Mouse (Mus musculus) heart, embryonic 12.5 days (tissue): ENCODE results near the gene Gm20388. TPM values are rescaled to one million over a fixed set of nuclear protein-coding genes. Genes with fewer than 3 reads are reported as not detected.
A peak's percentile ranks its signal among the peaks of the same experiment; 100 is the strongest.

ENCODE experiments used
- ATAC-seq: fragments of 200-750 bp; cut with Nextera tagmentation; 2 replicates; pipeline ENCODE4 v1.8.0; 2017; ENCODE audit warnings: moderate TSS enrichment, moderate library complexity; ENCODE audit not compliant: insufficient number of reproducible peaks, low FRiP score
- H3K27ac ChIP-seq: fragments of 300-500 bp; sonication (generic); 2 replicates; pipeline ENCODE4 v1.5.1; 2016; ENCODE audit warnings: mild to moderate bottlenecking, moderate library complexity; ENCODE audit not compliant: poor library complexity, severe bottlenecking
- H3K27me3 ChIP-seq: fragments of 300-500 bp; sonication (generic); replicated peaks from 2 replicates; pipeline ENCODE4 v1.6.1; 2016; ENCODE audit warnings: mild to moderate bottlenecking, moderate library complexity
- H3K36me3 ChIP-seq: fragments of 300-500 bp; sonication (generic); 2 replicates; pipeline ENCODE4 v1.6.1; 2016; ENCODE audit warnings: mild to moderate bottlenecking, moderate library complexity
- H3K4me1 ChIP-seq: fragments of 300-500 bp; sonication (generic); replicated peaks from 2 replicates; pipeline ENCODE4 v1.6.1; 2016; ENCODE audit warnings: mild to moderate bottlenecking
- H3K4me2 ChIP-seq: fragments of 300-500 bp; sonication (generic); 2 replicates; pipeline ENCODE4 v1.6.1; 2016; ENCODE audit warnings: mild to moderate bottlenecking, moderate library complexity
- H3K4me3 ChIP-seq: fragments of 300-500 bp; sonication (generic); 2 replicates; pipeline ENCODE4 v1.5.1; 2016; ENCODE audit warnings: mild to moderate bottlenecking
- H3K9ac ChIP-seq: fragments of 300-500 bp; sonication (generic); 2 replicates; pipeline ENCODE4 v1.6.1; 2016; ENCODE audit warnings: mild to moderate bottlenecking, moderate library complexity
- H3K9me3 ChIP-seq: fragments of 300-500 bp; sonication (generic); replicated peaks from 2 replicates; pipeline ENCODE4 v1.6.1; 2016; ENCODE audit warnings: mild to moderate bottlenecking, moderate library complexity
- WGBS: fragments of 180-500 bp; shearing (Covaris S2); methylation state at CpG from one replicate; pipeline ENCODE4 v1.1.7; 2016; 5-methylcytosine and 5-hydroxymethylcytosine counted together
- polyA plus RNA-seq: library from polyadenylated mRNA; unstranded; fragments of >200 nt; fragmentation: Nextera tagmentation; extraction: Ambion mirVana; gene quantifications from 2 replicates; pipeline ENCODE4 v1.2.1, GENCODE M21; 2016

The Gm20388 gene
- polyA plus RNA-seq, 1 experiment from 2014 or later = not detected

- H3K27ac ChIP-seq = no peak overlapping the region
- 84% methylated on average over 11 of the region's 11 CpGs for WGBS
- no peak overlapping the region for H3K9ac ChIP-seq
- H3K4me2 ChIP-seq = no peak overlapping the region
- no peaks in the 10 kb centered on the region; the same call in 1 of the 2 replicates for H3K9me3 ChIP-seq
- no peaks in the 10 kb centered on the region for H3K36me3 ChIP-seq
- H3K4me3 ChIP-seq = no peak overlapping the region
- no peaks in the 10 kb centered on the region for H3K27me3 ChIP-seq
- ATAC-seq = no peak
- H3K4me1 ChIP-seq = peaks cover 30% of the 10 kb centered on the region
Measured at GRCm38 (mm10) chr8:120393085-120393484, 482.4 kb downstream of the Gm20388 start.

- no peak overlapping the region for H3K27ac ChIP-seq
- no peaks in the 10 kb centered on the region for H3K36me3 ChIP-seq
- WGBS = 76% methylated on average over 9 of the region's 9 CpGs
- no peak overlapping the region for H3K9ac ChIP-seq
- H3K4me3 ChIP-seq = no peak overlapping the region
- peaks cover 30% of the 10 kb centered on the region for H3K4me1 ChIP-seq
- ATAC-seq = no peak
- H3K4me2 ChIP-seq = no peak overlapping the region
- no peaks in the 10 kb centered on the region for H3K27me3 ChIP-seq
- H3K9me3 ChIP-seq = no peaks in the 10 kb centered on the region; the same call in 1 of the 2 replicates
Measured at GRCm38 (mm10) chr8:120393871-120394275, 483.2 kb downstream of the Gm20388 start.

GRCm38 (mm10) chr8:120395892-120396291 is 485.3 kb downstream of the Gm20388 start:
- 0 out of 2 replicates have a peak, but pooled peaks cover under 1% of the 10 kb centered on the region for H3K27me3 ChIP-seq
- ATAC-seq = no peak
- 90% methylated on average over 3 of the region's 3 CpGs for WGBS
- H3K4me3 ChIP-seq = no peak overlapping the region
- no peaks in the 10 kb centered on the region; the same call in 1 of the 2 replicates for H3K9me3 ChIP-seq
- peaks cover 25% of the 10 kb centered on the region for H3K4me1 ChIP-seq
- no peak overlapping the region for H3K27ac ChIP-seq
- H3K9ac ChIP-seq = no peak overlapping the region
- no peaks in the 10 kb centered on the region for H3K36me3 ChIP-seq
- H3K4me2 ChIP-seq = no peak overlapping the region

GRCm38 (mm10) chr8:120396756-120397155 is 486.1 kb downstream of the Gm20388 start:
- H3K4me2 ChIP-seq = no peak overlapping the region
- peaks cover 6% of the 10 kb centered on the region; the same call in 1 of the 2 replicates for H3K27me3 ChIP-seq
- H3K27ac ChIP-seq = no peak overlapping the region
- 64% methylated on average over 3 of the region's 3 CpGs for WGBS
- H3K36me3 ChIP-seq = no peaks in the 10 kb centered on the region
- H3K4me3 ChIP-seq = no peak overlapping the region
- H3K9me3 ChIP-seq = no peaks in the 10 kb centered on the region; the same call in 1 of the 2 replicates
- no peak for ATAC-seq
- H3K4me1 ChIP-seq = peaks cover 21% of the 10 kb centered on the region
- H3K9ac ChIP-seq = no peak overlapping the region

- Histone ChIP-seq H3K36me3 (no peaks in the 10 kb centered on the region), H3K9ac (no peak overlapping the region), H3K4me3 (no peak overlapping the region), H3K9me3 (no peaks in the 10 kb centered on the region; the same call in 1 of the 2 replicates), H3K27me3 (peaks cover 6% of the 10 kb centered on the region; the same call in 1 of the 2 replicates), H3K27ac (no peak overlapping the region), H3K4me1 (peaks cover 17% of the 10 kb centered on the region), H3K4me2 (no peak overlapping the region)
- 61% methylated on average over 15 of the region's 15 CpGs for WGBS
- ATAC-seq = no peak
Measured at GRCm38 (mm10) chr8:120397444-120398411, 487.1 kb downstream of the Gm20388 start.

- no peak for ATAC-seq
- Histone ChIP-seq H3K4me2 (no peak overlapping the region), H3K4me1 (peaks cover 22% of the 10 kb centered on the region), H3K36me3 (no peaks in the 10 kb centered on the region), H3K9ac (no peak overlapping the region), H3K27me3 (peaks cover 6% of the 10 kb centered on the region; the same call in 1 of the 2 replicates), H3K4me3 (no peak overlapping the region), H3K27ac (no peak overlapping the region), H3K9me3 (no peaks in the 10 kb centered on the region; the same call in 1 of the 2 replicates)
- WGBS = 67% methylated on average over 33 of the region's 33 CpGs
Measured at GRCm38 (mm10) chr8:120399212-120399934, 488.7 kb downstream of the Gm20388 start.

GRCm38 (mm10) chr8:120401216-120401615 is 490.6 kb downstream of the Gm20388 start:
- H3K4me3 ChIP-seq = no peak overlapping the region
- no peaks in the 10 kb centered on the region for H3K36me3 ChIP-seq
- H3K9me3 ChIP-seq = no peaks in the 10 kb centered on the region
- no peak overlapping the region for H3K4me2 ChIP-seq
- no peak overlapping the region for H3K27ac ChIP-seq
- H3K4me1 ChIP-seq = peaks cover 22% of the 10 kb centered on the region
- no peak overlapping the region for H3K9ac ChIP-seq
- ATAC-seq = no peak
- WGBS = 81% methylated on average over 2 of the region's 2 CpGs
- H3K27me3 ChIP-seq = peaks cover 6% of the 10 kb centered on the region; the same call in 1 of the 2 replicates

- Histone ChIP-seq H3K9ac (no peak overlapping the region), H3K9me3 (no peaks in the 10 kb centered on the region), H3K27me3 (peaks cover 6% of the 10 kb centered on the region; the same call in 1 of the 2 replicates), H3K27ac (no peak overlapping the region), H3K4me3 (no peak overlapping the region), H3K4me2 (no peak overlapping the region), H3K36me3 (no peaks in the 10 kb centered on the region), H3K4me1 (peaks cover 22% of the 10 kb centered on the region)
- ATAC-seq = no peak
- WGBS = 73% methylated on average over 7 of the region's 7 CpGs
Measured at GRCm38 (mm10) chr8:120401712-120402111, 491.1 kb downstream of the Gm20388 start.

- WGBS = 70% methylated on average over 7 of the region's 7 CpGs
- Histone ChIP-seq H3K4me3 (no peak overlapping the region), H3K9ac (0 out of 2 replicates have a peak overlapping the region, but pooled peaks have one; percentile 3), H3K4me1 (peaks cover 29% of the 10 kb centered on the region), H3K27me3 (peaks cover 6% of the 10 kb centered on the region; the same call in 1 of the 2 replicates), H3K27ac (no peak overlapping the region), H3K4me2 (no peak overlapping the region), H3K9me3 (no peaks in the 10 kb centered on the region), H3K36me3 (no peaks in the 10 kb centered on the region)
- no peak for ATAC-seq
Measured at GRCm38 (mm10) chr8:120403606-120404269, 493.1 kb downstream of the Gm20388 start.

GRCm38 (mm10) chr8:120404609-120405036 is 494.0 kb downstream of the Gm20388 start:
- H3K27me3 ChIP-seq = peaks cover 6% of the 10 kb centered on the region; the same call in 1 of the 2 replicates
- 63% methylated on average over 7 of the region's 7 CpGs for WGBS
- no peak overlapping the region for H3K9ac ChIP-seq
- H3K4me3 ChIP-seq = no peak overlapping the region
- no peak overlapping the region for H3K27ac ChIP-seq
- peaks cover 38% of the 10 kb centered on the region for H3K4me1 ChIP-seq
- H3K9me3 ChIP-seq = no peaks in the 10 kb centered on the region
- H3K36me3 ChIP-seq = no peaks in the 10 kb centered on the region
- ATAC-seq = no peak
- H3K4me2 ChIP-seq = no peak overlapping the region
